Mouse (Mus musculus) kidney, postnatal 0 days (tissue): ENCODE measurements around the gene Klhl29. TPM values are rescaled to one million over a fixed set of nuclear protein-coding genes. Genes with fewer than 3 reads are reported as not detected.

Experiments used
- ATAC-seq: fragments of 200-750 bp; cut with Nextera tagmentation; replicated peaks from 2 replicates; pipeline ENCODE4 v1.8.0; 2017; ENCODE audit warnings: low read depth, moderate number of reproducible peaks, moderate TSS enrichment, moderate library complexity; ENCODE audit not compliant: low FRiP score
- DNase-seq: peaks from one replicate; pipeline ENCODE4 v3.0.0-alpha.2; 2016; ENCODE audit warnings: low spot score
- H3K27ac ChIP-seq: fragments of 300-500 bp; sonication (generic); 2 replicates; pipeline ENCODE4 v1.5.1; 2014; ENCODE audit warnings: mild to moderate bottlenecking
- H3K27me3 ChIP-seq: fragments of 300-500 bp; sonication (generic); 2 replicates; pipeline ENCODE4 v1.6.1; 2014; ENCODE audit warnings: low read length, mixed read lengths; ENCODE audit not compliant: insufficient read depth
- H3K36me3 ChIP-seq: fragments of 300-500 bp; sonication (generic); 2 replicates; pipeline ENCODE4 v1.6.1; 2014; ENCODE audit warnings: low read length, mixed read lengths; ENCODE audit not compliant: insufficient read depth
- H3K4me1 ChIP-seq: fragments of 300-500 bp; sonication (generic); replicated peaks from 2 replicates; pipeline ENCODE4 v1.6.1; 2014; ENCODE audit warnings: antibody characterized with exemption, low read length, mixed read lengths; ENCODE audit not compliant: insufficient read depth
- H3K4me2 ChIP-seq: fragments of 300-500 bp; sonication (generic); 2 replicates; pipeline ENCODE4 v1.6.1; 2014; ENCODE audit warnings: mild to moderate bottlenecking, low read length, moderate library complexity, mixed read lengths
- H3K4me3 ChIP-seq: fragments of 300-500 bp; sonication (generic); replicated peaks from 2 replicates; pipeline ENCODE4 v1.5.1; 2014; ENCODE audit warnings: low read depth, low read length
- H3K9ac ChIP-seq: fragments of 300-500 bp; sonication (generic); 2 replicates; pipeline ENCODE4 v1.6.1; 2014; ENCODE audit warnings: low read depth, low read length
- H3K9me3 ChIP-seq: fragments of 300-500 bp; sonication (generic); replicated peaks from 2 replicates; pipeline ENCODE4 v1.6.1; 2016; ENCODE audit warnings: low read length, inconsistent platforms, mixed read lengths
- CTCF ChIP-seq: IDR thresholded peaks from 2 replicates; pipeline ENCODE4 v1.5.1; 2016; ENCODE audit warnings: antibody characterized with exemption, low read depth, mild to moderate bottlenecking, moderate library complexity
- WGBS: fragments of 180-500 bp; shearing (Covaris S2); extraction: QIAGEN DNeasy Blood & Tissue Kit; methylation state at CpG from one replicate; pipeline ENCODE4 v1.1.7; 2014; 5-methylcytosine and 5-hydroxymethylcytosine counted together
- polyA plus RNA-seq: library from polyadenylated mRNA; unstranded; fragments of >200 nt; fragmentation: Nextera tagmentation; extraction: Ambion mirVana; gene quantifications from 2 replicates; pipeline ENCODE4 v1.2.1, GENCODE M21; 2015

Klhl29 gene
- polyA plus RNA-seq, 1 experiment from 2014 or later: 0.30 TPM

DNA sequence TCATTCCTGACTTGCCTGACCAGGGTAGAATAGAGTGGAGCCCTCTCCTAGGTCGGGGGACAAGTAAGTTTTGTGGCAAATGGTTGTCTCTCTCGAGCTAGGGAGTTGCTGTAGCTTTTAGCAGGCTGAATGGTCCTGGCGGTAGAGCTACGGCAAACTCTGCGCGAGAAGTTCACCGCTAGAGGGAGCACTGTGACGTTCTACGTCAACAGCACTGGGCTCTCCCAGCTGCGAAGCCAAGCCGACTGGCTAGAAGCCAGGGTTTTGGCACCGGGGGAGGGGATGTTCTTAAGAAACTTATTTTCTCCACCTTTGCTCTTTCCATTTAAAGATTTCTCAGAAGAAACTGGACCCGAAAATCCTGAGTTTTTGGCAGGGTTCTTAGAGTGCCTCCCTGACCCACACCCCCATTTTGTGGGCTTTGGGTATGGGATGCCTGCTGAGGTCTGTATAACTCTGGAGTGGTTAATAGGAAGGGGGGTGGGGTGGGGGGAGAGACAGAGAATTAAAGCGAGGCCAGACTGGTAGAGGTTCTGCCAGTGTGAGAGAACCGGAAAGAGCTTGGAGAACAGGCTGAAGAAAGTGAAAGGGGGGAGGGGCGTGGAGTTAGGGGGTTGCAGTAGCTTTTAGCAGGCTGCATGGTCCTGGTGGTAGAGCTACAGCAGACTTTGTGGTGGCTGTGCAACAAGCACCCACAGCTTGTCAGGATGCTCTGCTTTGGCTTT is 35.1 kb upstream of the Klhl29 start:
- DNase-seq (peak; percentile 91), ATAC-seq (peak; percentile 86)
- H3K4me3 ChIP-seq: no peak overlapping the region
- H3K27me3 ChIP-seq: no peaks in the 10 kb centered on the region
- H3K36me3 ChIP-seq: no peaks in the 10 kb centered on the region
- 5% methylated on average over 16 of the region's 16 CpGs for WGBS
- H3K9me3 ChIP-seq: no peaks in the 10 kb centered on the region
- no peak overlapping the region for H3K9ac ChIP-seq
- no peak overlapping the region for H3K27ac ChIP-seq
- peak overlapping the region; percentile 48 for H3K4me2 ChIP-seq
- no peaks in the 10 kb centered on the region for H3K4me1 ChIP-seq
- TF ChIP-seq CTCF: peak; percentile 91

DNA sequence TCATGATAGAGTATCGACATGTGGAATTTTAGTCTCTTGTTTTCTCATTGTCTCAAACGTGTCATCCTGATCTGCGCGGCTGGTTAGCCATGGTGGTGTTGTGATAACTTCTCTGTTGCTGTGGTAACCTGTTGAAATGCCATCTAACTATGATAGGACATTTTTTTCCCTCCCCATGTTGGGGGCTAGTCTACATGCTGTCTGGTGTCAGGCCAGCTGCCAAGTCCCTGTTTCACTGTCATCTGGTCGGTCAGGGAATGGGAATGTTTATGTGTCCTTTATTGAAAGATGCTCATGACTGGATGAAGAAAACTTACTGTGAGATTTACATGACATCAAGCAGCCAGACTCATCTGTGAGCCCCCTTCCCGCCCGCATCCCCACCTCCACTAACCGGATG is 31.7 kb upstream of the Klhl29 start:
- no peak for TF ChIP-seq CTCF
- no peaks in the 10 kb centered on the region for H3K4me1 ChIP-seq
- no peaks in the 10 kb centered on the region for H3K27me3 ChIP-seq
- H3K9ac ChIP-seq: no peak overlapping the region
- no peaks in the 10 kb centered on the region for H3K36me3 ChIP-seq
- no peak overlapping the region for H3K27ac ChIP-seq
- H3K9me3 ChIP-seq: no peaks in the 10 kb centered on the region
- DNase-seq (no peak), ATAC-seq (no peak)
- H3K4me2 ChIP-seq: no peak overlapping the region
- 81% methylated on average over 8 of the region's 8 CpGs for WGBS
- H3K4me3 ChIP-seq: no peak overlapping the region

DNA sequence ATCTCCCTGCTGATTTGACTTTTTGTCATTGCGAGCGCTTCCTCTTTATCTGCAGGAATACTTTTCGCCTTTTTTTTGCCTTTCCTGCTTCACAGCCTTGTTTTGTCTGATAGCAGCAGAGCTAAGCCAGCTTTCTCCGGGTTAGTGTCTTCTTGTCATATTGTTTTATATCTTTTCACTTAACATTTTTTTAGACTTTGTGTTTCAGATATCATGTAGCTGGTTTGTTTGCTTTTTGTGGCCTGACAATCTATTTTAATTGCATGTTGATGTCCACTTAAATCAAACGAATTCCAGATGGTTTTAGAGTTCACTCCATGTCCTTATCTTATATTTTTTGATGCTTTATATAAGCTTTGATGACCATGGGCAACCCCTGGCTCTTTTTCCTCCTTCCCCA is 21.9 kb upstream of the Klhl29 start:
- ATAC-seq (no peak), DNase-seq (peak; percentile 62)
- no peak overlapping the region for H3K4me3 ChIP-seq
- 26% methylated on average over 5 of the region's 5 CpGs for WGBS
- no peak overlapping the region for H3K4me2 ChIP-seq
- H3K36me3 ChIP-seq: no peaks in the 10 kb centered on the region
- H3K9me3 ChIP-seq: no peaks in the 10 kb centered on the region
- TF ChIP-seq CTCF: no peak
- no peak overlapping the region for H3K9ac ChIP-seq
- no peak overlapping the region for H3K27ac ChIP-seq
- no peaks in the 10 kb centered on the region for H3K27me3 ChIP-seq
- no peaks in the 10 kb centered on the region for H3K4me1 ChIP-seq

DNA sequence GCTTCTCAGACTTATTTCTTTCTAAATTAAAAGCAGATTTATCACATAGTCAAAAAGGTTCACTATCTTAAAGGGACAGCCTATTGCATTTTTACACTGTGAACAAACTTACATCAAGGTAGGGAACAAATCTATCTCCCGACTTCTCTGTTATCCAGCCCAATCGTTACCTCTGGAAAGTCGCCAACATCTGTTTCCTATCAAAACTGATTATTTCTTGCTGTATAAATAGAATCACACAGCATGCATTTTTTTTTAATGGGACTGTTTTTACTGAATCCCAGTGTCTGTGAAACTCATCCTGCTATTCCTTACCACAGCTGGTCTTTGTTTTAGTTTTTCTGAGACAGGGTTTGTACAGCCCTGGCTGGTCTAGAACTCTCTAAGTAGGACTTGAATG is 19.7 kb upstream of the Klhl29 start:
- no peak for ATAC-seq
- H3K9ac ChIP-seq: no peak overlapping the region
- no peak overlapping the region for H3K4me3 ChIP-seq
- no peaks in the 10 kb centered on the region for H3K4me1 ChIP-seq
- H3K36me3 ChIP-seq: no peaks in the 10 kb centered on the region
- no peak for TF ChIP-seq CTCF
- no peak overlapping the region for H3K27ac ChIP-seq
- H3K9me3 ChIP-seq: no peaks in the 10 kb centered on the region
- no peaks in the 10 kb centered on the region for H3K27me3 ChIP-seq
- no peak overlapping the region for H3K4me2 ChIP-seq
- 55% methylated on average over 3 of the region's 3 CpGs for WGBS
- no peak for DNase-seq

DNA sequence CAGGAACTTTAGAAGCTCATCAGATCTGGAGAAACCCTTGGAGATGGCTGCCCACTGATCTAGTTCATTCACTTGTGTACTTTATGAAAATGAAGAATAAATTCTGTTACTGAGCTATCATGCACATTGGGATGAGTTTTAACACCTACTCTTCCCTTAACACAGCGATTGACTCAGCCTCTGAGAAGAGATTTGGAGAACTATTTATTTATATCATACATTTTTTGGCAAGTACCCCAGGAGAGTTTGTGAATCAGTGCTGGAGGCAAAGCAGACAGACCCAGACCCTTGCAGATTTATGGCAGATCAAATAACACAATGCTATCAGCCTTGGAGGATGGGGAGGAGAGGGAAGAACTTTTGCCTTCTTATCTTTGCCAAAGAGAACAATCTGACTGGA is 11.6 kb upstream of the Klhl29 start:
- ATAC-seq (no peak), DNase-seq (peak; percentile 18)
- H3K27ac ChIP-seq: no peak overlapping the region
- 67% methylated on average over 1 of the region's 1 CpGs for WGBS
- no peaks in the 10 kb centered on the region for H3K9me3 ChIP-seq
- H3K36me3 ChIP-seq: no peaks in the 10 kb centered on the region
- no peak overlapping the region for H3K4me3 ChIP-seq
- H3K4me1 ChIP-seq: no peaks in the 10 kb centered on the region
- H3K4me2 ChIP-seq: no peak overlapping the region
- H3K9ac ChIP-seq: no peak overlapping the region
- no peaks in the 10 kb centered on the region for H3K27me3 ChIP-seq
- TF ChIP-seq CTCF: no peak

GRCm38 (mm10) chr12:5386688-5387087 is 11.2 kb upstream of the Klhl29 start:
- Histone ChIP-seq H3K27ac (no peak overlapping the region), H3K4me1 (no peaks in the 10 kb centered on the region), H3K4me2 (no peak overlapping the region), H3K36me3 (no peaks in the 10 kb centered on the region), H3K9ac (no peak overlapping the region), H3K9me3 (no peaks in the 10 kb centered on the region), H3K27me3 (no peaks in the 10 kb centered on the region), H3K4me3 (no peak overlapping the region)
- DNase-seq (no peak), ATAC-seq (no peak)
- no peak for TF ChIP-seq CTCF

DNA sequence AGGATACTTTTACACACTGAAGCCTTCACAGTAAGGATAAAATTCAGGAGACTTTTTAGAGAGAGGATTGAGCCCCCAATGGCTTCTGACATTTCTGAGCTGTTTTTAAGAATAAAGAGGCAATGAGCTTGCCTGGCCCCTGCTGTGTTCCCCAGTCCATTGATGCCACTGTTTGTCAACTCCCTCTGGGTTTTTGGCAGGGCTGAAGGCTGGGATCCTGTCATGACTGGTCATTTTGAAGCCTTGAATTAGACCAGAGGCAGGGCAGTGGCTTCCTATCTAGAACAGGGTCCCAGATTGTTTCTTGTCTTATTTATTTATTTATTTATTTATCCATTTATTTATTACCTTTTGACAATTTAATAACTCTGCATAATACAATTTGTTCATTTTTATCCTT is 6.2 kb upstream of the Klhl29 start:
- TF ChIP-seq CTCF: no peak
- Histone ChIP-seq H3K27ac (no peak overlapping the region), H3K36me3 (no peaks in the 10 kb centered on the region), H3K4me1 (no peaks in the 10 kb centered on the region), H3K9ac (no peak overlapping the region), H3K4me2 (no peak overlapping the region), H3K27me3 (no peaks in the 10 kb centered on the region; the same call in 1 of the 2 replicates), H3K9me3 (no peaks in the 10 kb centered on the region), H3K4me3 (no peak overlapping the region)
- ATAC-seq: no peak
- DNase-seq: no peak
